Mouse (Mus musculus) neutrophil, adult 5-6 weeks (primary cell): Measurements from ENCODE around the gene Rock2. TPM values are rescaled to one million over a fixed set of nuclear protein-coding genes. Genes with fewer than 3 reads are reported as not detected.
A peak's percentile ranks its signal among the peaks of the same experiment; 100 is the strongest.

ENCODE experiments used
- ATAC-seq: fragments of 151-379, 151-347 bp; 2 replicates; pipeline ENCODE4 v1.8.0; 2017; ENCODE audit warnings: mild to moderate bottlenecking, moderate TSS enrichment; ENCODE audit not compliant: insufficient number of reproducible peaks, poor library complexity, low FRiP score, severe bottlenecking; ENCODE audit errors: extremely low read depth
- total RNA-seq: library from RNA; stranded (forward); fragments of 200-1000 nt; gene quantifications from 2 replicates; pipeline ENCODE4 v1.2.3, GENCODE M21; 2017

Gene Rock2
- total RNA-seq, 1 experiment from 2014 or later = 123 TPM

GRCm38 (mm10) chr12:16869870-16870404 lies 24.8 kb upstream of the Rock2 start:
- ATAC-seq = no peak

- peak; percentile 50 for ATAC-seq
Observed at GRCm38 (mm10) chr12:16870405-16871068, 24.2 kb upstream of the Rock2 start.

- ATAC-seq = no peak
Observed at GRCm38 (mm10) chr12:16872006-16872405, 22.7 kb upstream of the Rock2 start.

- no peak for ATAC-seq
Observed at GRCm38 (mm10) chr12:16872926-16873464, 21.7 kb upstream of the Rock2 start.

- no peak for ATAC-seq
Observed at GRCm38 (mm10) chr12:16873549-16873948, 21.1 kb upstream of the Rock2 start.

- ATAC-seq = peak; percentile 16; the same call in 1 of the 2 replicates
Observed at GRCm38 (mm10) chr12:16874086-16874485, 20.6 kb upstream of the Rock2 start.

GRCm38 (mm10) chr12:16875269-16875668 lies 19.4 kb upstream of the Rock2 start:
- ATAC-seq = peak; percentile 52; the same call in 1 of the 2 replicates

GRCm38 (mm10) chr12:16875678-16876077 lies 19.0 kb upstream of the Rock2 start:
- peak; percentile 72 for ATAC-seq

- ATAC-seq = no peak
Observed at GRCm38 (mm10) chr12:16876667-16877066, 18.0 kb upstream of the Rock2 start.

GRCm38 (mm10) chr12:16877141-16877540 lies 17.6 kb upstream of the Rock2 start:
- no peak for ATAC-seq

GRCm38 (mm10) chr12:16877679-16878078 lies 17.0 kb upstream of the Rock2 start:
- ATAC-seq = no peak

- no peak for ATAC-seq
Observed at GRCm38 (mm10) chr12:16879369-16879768, 15.3 kb upstream of the Rock2 start.

GRCm38 (mm10) chr12:16880077-16880476 lies 14.6 kb upstream of the Rock2 start:
- no peak for ATAC-seq

GRCm38 (mm10) chr12:16882442-16882841 lies 12.3 kb upstream of the Rock2 start:
- no peak for ATAC-seq

GRCm38 (mm10) chr12:16883111-16883510 lies 11.6 kb upstream of the Rock2 start:
- no peak for ATAC-seq

- no peak for ATAC-seq
Observed at GRCm38 (mm10) chr12:16884534-16884933, 10.2 kb upstream of the Rock2 start.

- ATAC-seq = no peak
Observed at GRCm38 (mm10) chr12:16886354-16886753, 8.3 kb upstream of the Rock2 start.

GRCm38 (mm10) chr12:16893039-16893438 lies 1.7 kb upstream of the Rock2 start:
- no peak for ATAC-seq

- 0 out of 2 replicates have a peak, but pooled peaks have one; percentile 3 for ATAC-seq
Observed at GRCm38 (mm10) chr12:16893656-16894395, 869 bp upstream of the Rock2 start.
